In genomic region chr9:50751323-50751722, GRCm38 (mm10) we compare ENCODE assay signal across 8 mouse cellular contexts. TPM values are rescaled to one million over a fixed set of nuclear protein-coding genes. Genes with fewer than 3 reads are reported as not detected.
DNase-seq lines count a peak whose midpoint lies in the region; ATAC-seq lines count a peak whose summit lies in the region.

Cryab (plus strand) TSS chr9:50751325.

- H3K4me3 ChIP-seq in neural tube, embryonic 11.5 days (ENCODE audit: low read depth, low read length), result no peak within 1 kb of the TSS
- peak within 1 kb of the TSS; percentile 12; the same call in 1 of the 2 replicates for H3K4me3 ChIP-seq in limb, embryonic 13.5 days

- no peak for DNase-seq in adrenal gland, adult 18-20 months (ENCODE audit: low spot score in 2 of 2)
- DNase-seq in adrenal gland, adult (ENCODE audit: inconsistent age in 2 of 2, low spot score in 1 of 2), result no peak
- no peak for DNase-seq in neural tube, embryonic 11.5 days (ENCODE audit: low spot score)
- DNase-seq in neural tube, embryonic 10.5 days (ENCODE audit: extremely low spot score, low spot score), result no peak
- DNase-seq in heart, postnatal 10 days, result peak; percentile 49 to 50
- no peak for DNase-seq in ovary, adult 18-20 months (ENCODE audit: low spot score)
- no peak for DNase-seq in embryo, embryonic 11 days

- no peak for ATAC-seq in neural tube, embryonic 11.5 days (ENCODE audit: insufficient read depth, low FRiP score, low TSS enrichment)
- ATAC-seq in limb, embryonic 13.5 days (ENCODE audit: low FRiP score, low read depth), result no peak

- no peaks in the 10 kb centered on the region for H3K4me1 ChIP-seq in neural tube, embryonic 11.5 days (ENCODE audit: control insufficient read depth, insufficient read depth, low read length)
- peaks cover 23% of the 10 kb centered on the region for H3K4me1 ChIP-seq in limb, embryonic 13.5 days

- no peaks in the 10 kb centered on the region for H3K36me3 ChIP-seq in neural tube, embryonic 11.5 days (ENCODE audit: control insufficient read depth, insufficient read depth, low read length)
- no peaks in the 10 kb centered on the region for H3K36me3 ChIP-seq in limb, embryonic 13.5 days

- 75% methylated on average over 22 of the region's 22 CpGs for WGBS in neural tube, embryonic 11.5 days
- 68% methylated on average over 22 of the region's 22 CpGs for WGBS in limb, embryonic 13.5 days

- no peak within 1 kb of the TSS for H3K27ac ChIP-seq in neural tube, embryonic 11.5 days (ENCODE audit: low read depth, low read length)
- H3K27ac ChIP-seq in limb, embryonic 13.5 days, result 0 out of 2 replicates have a peak within 1 kb of the TSS, but pooled peaks have one; percentile 7

- no peak within 1 kb of the TSS for H3K9ac ChIP-seq in neural tube, embryonic 11.5 days (ENCODE audit: low read length)
- H3K9ac ChIP-seq in limb, embryonic 13.5 days, result 0 out of 2 replicates have a peak within 1 kb of the TSS, but pooled peaks have one; percentile 4

- H3K27me3 ChIP-seq in neural tube, embryonic 11.5 days (ENCODE audit: control insufficient read depth, insufficient read depth, low read length), result no peaks in the 10 kb centered on the region
- H3K27me3 ChIP-seq in limb, embryonic 13.5 days, result peaks cover 12% of the 10 kb centered on the region

- H3K4me2 ChIP-seq in neural tube, embryonic 11.5 days (ENCODE audit: low read depth), result no peak within 1 kb of the TSS
- peak within 1 kb of the TSS; percentile 23 for H3K4me2 ChIP-seq in limb, embryonic 13.5 days (replicated peaks)

- intact Hi-C loops in heart, postnatal 10 days (cut with DNase I), result no loop called here

- H3K9me3 ChIP-seq in neural tube, embryonic 11.5 days (ENCODE audit: control insufficient read depth, low read length), result no peaks in the 10 kb centered on the region
- no peaks in the 10 kb centered on the region for H3K9me3 ChIP-seq in limb, embryonic 13.5 days

RNA-seq across cellular contexts. Expression of gene Cryab, which starts in this region (rescaled TPM):
- 10 to 100 TPM; 26.1 to 89.2 TPM for total RNA-seq in adrenal gland, adult 18-20 months (2021)
- 12.8 and 14.4 TPM in 2 replicates for polyA plus RNA-seq in neural tube, embryonic 11.5 days (2014; fragmentation: Nextera tagmentation; extraction: Ambion mirVana)
- 1,000 to 10,000 TPM; 1,315 to 1,426 TPM for total RNA-seq in heart, postnatal 10 days (2021)
- polyA plus RNA-seq in limb, embryonic 13.5 days (2015; fragmentation: Nextera tagmentation; extraction: Ambion mirVana), result 71.2 and 74.0 TPM in 2 replicates

Comparison
In these comparisons a context has a peak if more than half of its experiments do, and no peak if none do; other contexts are left out.
1. RNA of gene Cryab (total RNA-seq): 1,315 to 1,426 TPM in heart, postnatal 10 days; 26.1 to 89.2 TPM in adrenal gland, adult 18-20 months; every median in the first group is over 10 times any median in the second.
2. DNase-seq: peak in heart, postnatal 10 days (2 of 2); none in adrenal gland, adult 18-20 months (0 of 2), adrenal gland, adult (0 of 2), neural tube, embryonic 11.5 days (single experiment), neural tube, embryonic 10.5 days (single experiment), ovary, adult 18-20 months (single experiment) and embryo, embryonic 11 days (single experiment).